Mouse (Mus musculus) limb, embryonic 12.5 days (tissue): ENCODE measurements around the gene Ehd1. TPM values are rescaled to one million over a fixed set of nuclear protein-coding genes. Genes with fewer than 3 reads are reported as not detected.

Experiments used
- ATAC-seq: fragments of 200-750 bp; cut with Nextera tagmentation; 2 replicates; pipeline ENCODE4 v1.8.0; 2017; ENCODE audit warnings: low read depth, moderate TSS enrichment; ENCODE audit not compliant: insufficient number of reproducible peaks, insufficient read depth, low FRiP score, low TSS enrichment
- H3K27ac ChIP-seq: fragments of 300-500 bp; sonication (generic); 2 replicates; pipeline ENCODE4 v1.5.1; 2016; ENCODE audit warnings: mild to moderate bottlenecking, moderate library complexity
- H3K27me3 ChIP-seq: fragments of 300-500 bp; sonication (generic); 2 replicates; pipeline ENCODE4 v1.6.1; 2016; ENCODE audit warnings: mild to moderate bottlenecking, moderate library complexity
- H3K36me3 ChIP-seq: fragments of 300-500 bp; sonication (generic); 2 replicates; pipeline ENCODE4 v1.6.1; 2016; ENCODE audit warnings: mild to moderate bottlenecking, moderate library complexity
- H3K4me1 ChIP-seq: fragments of 300-500 bp; sonication (generic); replicated peaks from 2 replicates; pipeline ENCODE4 v1.6.1; 2016
- H3K4me2 ChIP-seq: fragments of 300-500 bp; sonication (generic); 2 replicates; pipeline ENCODE4 v1.6.1; 2016; ENCODE audit warnings: mild to moderate bottlenecking, moderate library complexity
- H3K4me3 ChIP-seq: fragments of 300-500 bp; sonication (generic); replicated peaks from 2 replicates; pipeline ENCODE4 v1.5.1; 2016; ENCODE audit warnings: mild to moderate bottlenecking
- H3K9ac ChIP-seq: fragments of 300-500 bp; sonication (generic); replicated peaks from 2 replicates; pipeline ENCODE4 v1.6.1; 2016; ENCODE audit warnings: mild to moderate bottlenecking, moderate library complexity
- H3K9me3 ChIP-seq: fragments of 300-500 bp; sonication (generic); 2 replicates; pipeline ENCODE4 v1.6.1; 2016; ENCODE audit warnings: mild to moderate bottlenecking, moderate library complexity
- WGBS: fragments of 180-500 bp; shearing (Covaris S2); methylation state at CpG from one replicate; pipeline ENCODE4 v1.1.7; 2016; 5-methylcytosine and 5-hydroxymethylcytosine counted together
- microRNA counts: library from miRNA; unstranded; fragments of <30 nt; microRNA quantifications from one replicate; lab custom pipeline; 2017
- microRNA-seq: library from miRNA; unstranded; fragments of <30 nt; microRNA quantifications from one replicate; pipeline ENCODE4, GENCODE M21; 2017
- polyA plus RNA-seq: library from polyadenylated mRNA; unstranded; fragments of >200 nt; fragmentation: Nextera tagmentation; extraction: Ambion mirVana; gene quantifications from 2 replicates; pipeline ENCODE4 v1.2.1, GENCODE M21; 2016

Ehd1 gene
- polyA plus RNA-seq, 1 experiment from 2014 or later, result 71.5 TPM

- Histone ChIP-seq H3K27me3 (no peaks in the 10 kb centered on the region), H3K4me3 (no peak overlapping the region; the same call in 1 of the 2 replicates), H3K9ac (no peak overlapping the region), H3K36me3 (peaks cover 60% of the 10 kb centered on the region), H3K4me1 (peaks cover 32% of the 10 kb centered on the region), H3K9me3 (no peaks in the 10 kb centered on the region), H3K27ac (no peak overlapping the region), H3K4me2 (no peak overlapping the region)
- 92% methylated on average over 10 of the region's 10 CpGs for WGBS
- ATAC-seq, result no peak
Observed at GRCm38 (mm10) chr19:6346661-6347060, 70.1 kb downstream of the Ehd1 start.

- H3K4me1 ChIP-seq, result peaks cover 26% of the 10 kb centered on the region
- H3K4me3 ChIP-seq, result no peak overlapping the region
- H3K27ac ChIP-seq, result no peak overlapping the region
- WGBS, result 94% methylated on average over 4 of the region's 4 CpGs
- no peak overlapping the region for H3K4me2 ChIP-seq
- H3K27me3 ChIP-seq, result no peaks in the 10 kb centered on the region
- H3K9ac ChIP-seq, result no peak overlapping the region
- ATAC-seq, result no peak
- no peaks in the 10 kb centered on the region for H3K9me3 ChIP-seq
- H3K36me3 ChIP-seq, result peaks cover 64% of the 10 kb centered on the region
Observed at GRCm38 (mm10) chr19:6347615-6348014, 71.1 kb downstream of the Ehd1 start.

- no peak overlapping the region for H3K4me3 ChIP-seq
- H3K36me3 ChIP-seq, result peaks cover 60% of the 10 kb centered on the region
Observed at GRCm38 (mm10) chr19:6348717-6349116, 72.2 kb downstream of the Ehd1 start.

GRCm38 (mm10) chr19:6349215-6349983 is 72.9 kb downstream of the Ehd1 start:
- Histone ChIP-seq H3K36me3 (peaks cover 60% of the 10 kb centered on the region), H3K9me3 (no peaks in the 10 kb centered on the region), H3K4me2 (no peak overlapping the region), H3K27me3 (no peaks in the 10 kb centered on the region), H3K9ac (no peak overlapping the region), H3K4me3 (no peak overlapping the region), H3K27ac (peak overlapping the region; percentile 57), H3K4me1 (peaks cover 26% of the 10 kb centered on the region)
- ATAC-seq, result no peak
- WGBS, result 13% methylated on average over 14 of the region's 14 CpGs

More at GRCm38 (mm10) chr19:6348717-6349116, 72.2 kb downstream of the Ehd1 start:
- no peak overlapping the region for H3K4me2 ChIP-seq
- ATAC-seq, result no peak
- whole genome bisulfite sequencing, result 30% methylated on average over 9 of the region's 9 CpGs
- H3K27ac ChIP-seq, result peak overlapping the region; percentile 57
- no peak overlapping the region for H3K9ac ChIP-seq
- H3K4me1 ChIP-seq, result peaks cover 26% of the 10 kb centered on the region
- H3K27me3 ChIP-seq, result no peaks in the 10 kb centered on the region
- no peaks in the 10 kb centered on the region for H3K9me3 ChIP-seq

MicroRNAs within 50 kb of the gene (microRNA counts, 519-probe panel; counts per million panel counts)
- microRNA mmu-miR-192 (lab: Ali Mortazavi, UCI), result not detected

Small RNA genes lying within 50 kb of the gene (microRNA-seq; reads per million reads assigned to microRNA genes)
- gene Mir192 (66.0 reads per million, percentile 46 among the genes with 10 or more reads in this experiment), gene Mir194-2 (48.1 reads per million, percentile 43 among the genes with 10 or more reads in this experiment), gene Mir6989 (0.70 reads per million)

Other genes starting within 250 kb of the Ehd1 start
- gene Syvn1, start 230.1 kb upstream of the Ehd1 start, polyA plus RNA-seq, result 25.1 and 28.0 TPM in 2 replicates
- 76.7 and 79.1 TPM in 2 replicates for gene Mrpl49, start 218.9 kb upstream of the Ehd1 start, polyA plus RNA-seq
- 775 and 779 TPM in 2 replicates for gene Fau, start 218.9 kb upstream of the Ehd1 start, polyA plus RNA-seq
- gene Znhit2, start 215.5 kb upstream of the Ehd1 start, polyA plus RNA-seq, result 33.1 and 39.0 TPM in 2 replicates
- 24.4 and 26.3 TPM in 2 replicates for gene Tm7sf2, start 208.4 kb upstream of the Ehd1 start, polyA plus RNA-seq
- gene Vps51, start 199.5 kb upstream of the Ehd1 start, polyA plus RNA-seq, result 67.7 and 72.7 TPM in 2 replicates
- gene Tmem262, start 196.7 kb upstream of the Ehd1 start, polyA plus RNA-seq, result not detected in 2 replicates
- gene Gm28374, start 194.5 kb upstream of the Ehd1 start, polyA plus RNA-seq, result 2.7 and 4.1 TPM in 2 replicates
- 71.5 and 75.6 TPM in 2 replicates for gene Zfpl1, start 191.8 kb upstream of the Ehd1 start, polyA plus RNA-seq
- 45.1 and 49.7 TPM in 2 replicates for gene Cdca5, start 191.7 kb upstream of the Ehd1 start, polyA plus RNA-seq
- 0.56 and 0.82 TPM in 2 replicates for gene AC131692.1, start 182.3 kb upstream of the Ehd1 start, polyA plus RNA-seq
- gene Naaladl1, start 170.9 kb upstream of the Ehd1 start, polyA plus RNA-seq, result 0.54 and 0.71 TPM in 2 replicates
- gene Sac3d1, start 158.1 kb upstream of the Ehd1 start, polyA plus RNA-seq, result 55.0 and 58.8 TPM in 2 replicates
- gene Snx15, start 148.4 kb upstream of the Ehd1 start, polyA plus RNA-seq, result 33.1 and 33.2 TPM in 2 replicates
- gene Batf2, start 135.7 kb upstream of the Ehd1 start, polyA plus RNA-seq, result not detected in 2 replicates
- gene Arl2, start 135.2 kb upstream of the Ehd1 start, polyA plus RNA-seq, result 78.2 and 83.4 TPM in 2 replicates
- not detected in 2 replicates for gene Majin, start 92.3 kb upstream of the Ehd1 start, polyA plus RNA-seq
- gene Gpha2, start 50.3 kb upstream of the Ehd1 start, polyA plus RNA-seq, result 2.0 and 2.4 TPM in 2 replicates
- gene Ppp2r5b, start 40.9 kb upstream of the Ehd1 start, polyA plus RNA-seq, result 22.7 and 23.7 TPM in 2 replicates
- gene Atg2a, start 35.1 kb upstream of the Ehd1 start, polyA plus RNA-seq, result 11.1 and 11.2 TPM in 2 replicates
- gene Cdc42bpg, start 29.7 kb downstream of the Ehd1 start, polyA plus RNA-seq, result 0.69 and 0.96 TPM in 2 replicates
- gene Men1, start 58.3 kb downstream of the Ehd1 start, polyA plus RNA-seq, result 103 and 107 TPM in 2 replicates
- gene Map4k2, start 64.4 kb downstream of the Ehd1 start, polyA plus RNA-seq, result 13.5 and 13.6 TPM in 2 replicates
- 164 and 171 TPM in 2 replicates for gene Sf1, start 87.0 kb downstream of the Ehd1 start, polyA plus RNA-seq
- gene Pygm, start 107.7 kb downstream of the Ehd1 start, polyA plus RNA-seq, result 6.3 and 6.5 TPM in 2 replicates
- 16.3 and 16.8 TPM in 2 replicates for gene Rasgrp2, start 122.6 kb downstream of the Ehd1 start, polyA plus RNA-seq
- 1.8 and 2.4 TPM in 2 replicates for gene Nrxn2, start 142.0 kb downstream of the Ehd1 start, polyA plus RNA-seq